Comparison of ENCODE assay signal across 9 mouse cellular contexts in the genomic region with DNA sequence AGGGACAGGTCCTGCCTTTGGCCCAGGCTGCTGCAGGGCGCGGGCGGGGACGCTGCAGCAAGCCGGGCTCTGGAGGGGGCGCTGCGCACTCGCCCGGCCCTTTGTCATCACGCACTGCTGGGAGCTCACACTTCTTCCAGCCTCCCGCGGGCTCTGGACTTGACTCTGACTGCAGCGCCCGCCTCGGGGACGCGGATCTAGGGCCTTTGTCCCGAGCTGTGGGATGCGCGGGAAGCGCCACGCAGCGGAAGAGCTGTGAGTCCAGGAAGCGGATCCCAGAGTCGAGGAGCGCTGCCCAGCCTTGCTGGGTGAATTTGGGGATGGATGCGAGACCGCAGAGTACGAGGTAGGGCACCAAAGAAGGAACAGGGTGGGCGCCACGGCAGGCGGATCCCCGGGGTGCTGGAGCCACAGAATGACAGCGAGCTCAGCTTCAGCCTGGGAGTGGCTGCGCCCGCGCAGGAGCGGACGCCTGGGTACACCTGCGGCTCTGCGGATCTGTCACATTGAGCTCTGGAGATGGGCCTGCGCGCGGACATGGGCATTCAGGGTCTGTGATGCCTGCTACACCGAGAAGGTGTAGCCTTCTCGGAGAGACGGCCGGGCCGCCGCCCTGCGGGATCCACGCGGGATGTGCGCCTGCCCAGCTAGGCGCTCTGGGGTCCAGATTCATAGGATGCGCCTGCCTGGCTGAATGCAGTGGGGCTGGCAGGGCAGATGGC. TPM values are rescaled to one million over a fixed set of nuclear protein-coding genes. Genes with fewer than 3 reads are reported as not detected.
DNase-seq lines count a peak whose midpoint lies in the region; ATAC-seq and TF ChIP-seq lines count a peak whose summit lies in the region.
"Had no signal": no experiment of that assay in that cellular context is flagged by ENCODE, and none has a peak within 500 bp of the region (broad histone marks: within the 10 kb centered on the region; RNA-seq: fewer than 3 reads in every experiment).

Gene Add2, plus strand, starts transcription at position 81 of the 722 bp plus-strand sequence.

- ATAC-seq in erythroblast, adult 5-6 weeks (replicated peaks; ENCODE audit: low FRiP score, poor library complexity, severe bottlenecking), result no peak
- peak; percentile 86 for ATAC-seq in hindbrain, embryonic 15.5 days (ENCODE audit: low FRiP score, low read depth)
- no peak for ATAC-seq in limb, embryonic 15.5 days (ENCODE audit: insufficient number of reproducible peaks, low FRiP score, low TSS enrichment, low read depth)

- 6% methylated on average over 56 of the region's 56 CpGs for WGBS in bone marrow, adult 2 months
- WGBS in hindbrain, embryonic 15.5 days, result under 1% methylated on average over 56 of the region's 56 CpGs
- WGBS in limb, embryonic 15.5 days, result 2% methylated on average over 56 of the region's 56 CpGs

- H3K27ac ChIP-seq in bone marrow, adult 2 months (ENCODE audit: control insufficient read depth, insufficient read depth, low read depth, low read length, poor library complexity), result no peak within 1 kb of the TSS
- peak within 1 kb of the TSS; percentile 93 for H3K27ac ChIP-seq in hindbrain, embryonic 15.5 days (replicated peaks)
- no peak within 1 kb of the TSS for H3K27ac ChIP-seq in limb, embryonic 15.5 days
- H3K27ac ChIP-seq: macrophage had no signal

- H3K4me1 ChIP-seq in bone marrow, adult 2 months (ENCODE audit: control insufficient read depth, insufficient read depth, low read length), result no peaks in the 10 kb centered on the region
- H3K4me1 ChIP-seq in hindbrain, embryonic 15.5 days (replicated peaks), result peaks cover 45% of the 10 kb centered on the region
- H3K4me1 ChIP-seq in limb, embryonic 15.5 days, result peaks cover 11% of the 10 kb centered on the region

- no peaks in the 10 kb centered on the region for H3K9me3 ChIP-seq in hindbrain, embryonic 15.5 days
- H3K9me3 ChIP-seq in limb, embryonic 15.5 days, result no peaks in the 10 kb centered on the region

- intact Hi-C loops in heart, postnatal 36 days (cut with DNase I), result no loop called here

- no peaks in the 10 kb centered on the region for H3K36me3 ChIP-seq in hindbrain, embryonic 15.5 days
- H3K36me3 ChIP-seq in limb, embryonic 15.5 days, result no peaks in the 10 kb centered on the region

- peak; percentile 69 for DNase-seq in heart, adult 11 months
- DNase-seq in heart, postnatal 36 days, result no peak
- peak; percentile 85 for DNase-seq in retina, postnatal 1 day
- DNase-seq in thymus, adult 18-20 months, result no peak

- TF ChIP-seq CTCF in bone marrow, adult 2 months (IDR thresholded peaks at IDR 0.05; ENCODE audit: control insufficient read depth, insufficient read depth, low read length), result no peak

- H3K4me2 ChIP-seq in hindbrain, embryonic 15.5 days, result peak within 1 kb of the TSS; percentile 68
- H3K4me2 ChIP-seq in limb, embryonic 15.5 days, result peak within 1 kb of the TSS; percentile 80

- no peak for TF ChIP-seq POLR2A in bone marrow, adult 2 months (IDR thresholded peaks at IDR 0.05; ENCODE audit: borderline replicate concordance, control insufficient read depth, low read depth, low read length)

- peak within 1 kb of the TSS; percentile 86 for H3K9ac ChIP-seq in hindbrain, embryonic 15.5 days
- H3K9ac ChIP-seq in limb, embryonic 15.5 days, result peak within 1 kb of the TSS; percentile 35; the same call in 1 of the 2 replicates

- no peak within 1 kb of the TSS for H3K4me3 ChIP-seq in bone marrow, adult 2 months (replicated peaks; ENCODE audit: control insufficient read depth, low read depth, low read length)
- H3K4me3 ChIP-seq in hindbrain, embryonic 15.5 days, result peak within 1 kb of the TSS; percentile 63
- H3K4me3 ChIP-seq in limb, embryonic 15.5 days, result peak within 1 kb of the TSS; percentile 47

- H3K27me3 ChIP-seq in hindbrain, embryonic 15.5 days, result no peaks in the 10 kb centered on the region
- H3K27me3 ChIP-seq in limb, embryonic 15.5 days, result peaks cover 40% of the 10 kb centered on the region

RNA-seq across cellular contexts. Expression of gene Add2, which starts in this region (rescaled TPM):
- total RNA-seq in heart, postnatal 36 days (2021), result under 1 TPM; 0.16 to 0.64 TPM
- polyA plus RNA-seq in bone marrow, adult 2 months (2011; ENCODE audit: insufficient read depth, insufficient read length, low replicate concordance, missing spikeins), result 87.6 and 91.8 TPM in 2 replicates
- 126 and 151 TPM in 2 replicates for total RNA-seq in erythroblast, adult 5-6 weeks (2015; ENCODE audit: low replicate concordance)
- total RNA-seq in erythroblast, adult 5-6 weeks (2017; ENCODE audit: low replicate concordance), result 256 and 310 TPM in 2 replicates
- polyA plus RNA-seq in hindbrain, embryonic 15.5 days (2015; fragmentation: Nextera tagmentation; extraction: Ambion mirVana), result 142 and 149 TPM in 2 replicates
- polyA plus RNA-seq in limb, embryonic 15.5 days (2015; fragmentation: Nextera tagmentation; extraction: Ambion mirVana), result 2.0 and 2.3 TPM in 2 replicates
- polyA plus RNA-seq: macrophage had no signal

Comparison
In these comparisons a context has a peak if more than half of its experiments do, and no peak if none do; other contexts are left out.
1. RNA of gene Add2 (total RNA-seq): 126 to 310 TPM in erythroblast, adult 5-6 weeks; 0.16 to 0.64 TPM in heart, postnatal 36 days; every median in the first group is over 10 times any median in the second.
2. RNA of gene Add2 (polyA plus RNA-seq): 142 to 149 TPM in hindbrain, embryonic 15.5 days and 87.6 to 91.8 TPM in bone marrow, adult 2 months; 2.0 to 2.3 TPM in limb, embryonic 15.5 days; every median in the first group is over 10 times any median in the second.
3. DNase-seq: peak in heart, adult 11 months (single experiment) and retina, postnatal 1 day (single experiment); none in heart, postnatal 36 days (0 of 2) and thymus, adult 18-20 months (0 of 2).